In the genomic region with DNA sequence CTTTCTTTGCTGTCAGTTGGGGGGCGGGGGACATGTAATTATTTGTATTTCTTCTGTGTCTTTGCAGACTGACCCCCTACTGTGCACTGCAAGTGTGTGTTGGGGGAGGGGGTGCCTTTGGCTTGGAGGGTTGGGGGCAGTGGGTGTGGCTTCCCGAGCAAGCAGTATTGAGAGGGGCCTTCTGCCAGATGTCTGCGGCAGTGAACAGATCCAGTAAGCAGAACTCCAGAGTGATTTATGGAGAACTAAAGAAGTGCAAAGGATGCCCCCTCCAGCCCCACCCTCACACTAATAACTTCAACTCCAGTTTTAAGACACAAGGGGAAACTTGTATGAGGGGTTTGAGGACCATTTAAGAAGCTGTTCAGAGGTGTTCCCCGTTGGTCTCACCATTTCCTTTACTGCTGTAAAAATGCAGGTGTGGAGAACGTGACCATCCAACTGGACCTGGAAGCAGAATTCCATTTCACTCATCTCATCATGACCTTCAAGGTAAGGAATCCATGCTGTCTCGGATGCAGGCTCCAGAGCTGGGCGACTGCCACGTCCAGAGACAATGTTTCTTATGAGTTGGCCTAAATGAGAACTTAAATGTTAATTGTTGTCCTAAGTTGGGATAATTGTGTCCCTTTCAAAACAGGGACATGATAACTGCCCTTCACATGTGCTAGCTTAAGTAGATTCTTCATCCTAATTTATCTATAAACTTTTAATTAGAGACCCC, we compare ENCODE assay signal across 13 mouse cellular contexts. TPM values are rescaled to one million over a fixed set of nuclear protein-coding genes. Genes with fewer than 3 reads are reported as not detected.
A peak's percentile ranks its signal among the peaks of the same experiment; 100 is the strongest.
DNase-seq lines count a peak whose midpoint lies in the region; ATAC-seq and TF ChIP-seq lines count a peak whose summit lies in the region.
"Had no signal": no experiment of that assay in that cellular context is flagged by ENCODE, and none has a peak within 500 bp of the region (broad histone marks: within the 10 kb centered on the region; RNA-seq: fewer than 3 reads in every experiment).

No protein-coding gene starts in this region.

- H3K4me1 ChIP-seq in kidney, embryonic 15.5 days, result peaks cover 69% of the 10 kb centered on the region
- peaks cover 12% of the 10 kb centered on the region for H3K4me1 ChIP-seq in neural tube, embryonic 12.5 days
- peaks cover 7% of the 10 kb centered on the region; the same call in 1 of the 2 replicates for H3K4me1 ChIP-seq in neural tube, embryonic 15.5 days
- peaks cover 19% of the 10 kb centered on the region for H3K4me1 ChIP-seq in embryonic fibroblast, embryonic 13.5 days (ENCODE audit: control insufficient read depth, insufficient read depth, low read length)
- peaks cover 8% of the 10 kb centered on the region for H3K4me1 ChIP-seq in stomach, postnatal 0 days (replicated peaks; ENCODE audit: control insufficient read depth, insufficient read depth)

- no peak overlapping the region for H3K9ac ChIP-seq in kidney, embryonic 15.5 days
- no peak overlapping the region for H3K9ac ChIP-seq in neural tube, embryonic 12.5 days
- no peak overlapping the region for H3K9ac ChIP-seq in neural tube, embryonic 15.5 days (replicated peaks)
- no peak overlapping the region for H3K9ac ChIP-seq in stomach, postnatal 0 days (ENCODE audit: low read length)
- H3K9ac ChIP-seq: hindbrain, embryonic 13.5 days had no signal

- H3K9me3 ChIP-seq in kidney, embryonic 15.5 days (replicated peaks), result no peaks in the 10 kb centered on the region
- no peaks in the 10 kb centered on the region for H3K9me3 ChIP-seq in neural tube, embryonic 12.5 days
- H3K9me3 ChIP-seq in neural tube, embryonic 15.5 days (replicated peaks), result no peaks in the 10 kb centered on the region
- no peaks in the 10 kb centered on the region for H3K9me3 ChIP-seq in stomach, postnatal 0 days (ENCODE audit: control insufficient read depth, low read length)
- H3K9me3 ChIP-seq: hindbrain, embryonic 13.5 days had no signal

- 48% methylated on average over 8 of the region's 8 CpGs for WGBS in kidney, embryonic 15.5 days
- 57% methylated on average over 8 of the region's 8 CpGs for WGBS in neural tube, embryonic 12.5 days
- 72% methylated on average over 8 of the region's 8 CpGs for WGBS in neural tube, embryonic 15.5 days
- WGBS in stomach, postnatal 0 days, result 48% methylated on average over 8 of the region's 8 CpGs

- H3K36me3 ChIP-seq in kidney, embryonic 15.5 days, result peaks cover 83% of the 10 kb centered on the region
- no peaks in the 10 kb centered on the region for H3K36me3 ChIP-seq in neural tube, embryonic 12.5 days
- no peaks in the 10 kb centered on the region for H3K36me3 ChIP-seq in neural tube, embryonic 15.5 days
- H3K36me3 ChIP-seq in stomach, postnatal 0 days (ENCODE audit: control insufficient read depth, insufficient read depth, low read length), result peaks cover 17% of the 10 kb centered on the region
- H3K36me3 ChIP-seq: hindbrain, embryonic 13.5 days had no signal

- DNase-seq in kidney, adult 18-20 months, result no peak
- DNase-seq in stomach, postnatal 0 days (ENCODE audit: low spot score), result no peak
- no peak for DNase-seq in adrenal gland, adult 2 months
- DNase-seq in urinary bladder, postnatal 14 days (ENCODE audit: low spot score), result no peak
- DNase-seq: right cerebral cortex, adult 18-20 months; thymus, postnatal 36 days had no signal

- peak overlapping the region; percentile 86 for H3K27ac ChIP-seq in kidney, embryonic 15.5 days
- no peak overlapping the region for H3K27ac ChIP-seq in neural tube, embryonic 12.5 days
- H3K27ac ChIP-seq in neural tube, embryonic 15.5 days (replicated peaks), result no peak overlapping the region
- peak overlapping the region; percentile 69 for H3K27ac ChIP-seq in embryonic fibroblast, embryonic 13.5 days (ENCODE audit: insufficient read depth, low read length)
- peak overlapping the region; percentile 67 for H3K27ac ChIP-seq in stomach, postnatal 0 days (replicated peaks)

- TF ChIP-seq CTCF in embryonic fibroblast, embryonic 13.5 days (IDR thresholded peaks at IDR 0.05; ENCODE audit: borderline replicate concordance, insufficient read depth, low read length), result no peak
- no peak for TF ChIP-seq CTCF in stomach, postnatal 0 days (IDR thresholded peaks at IDR 0.05; ENCODE audit: low read depth)

- H3K27me3 ChIP-seq in kidney, embryonic 15.5 days, result no peaks in the 10 kb centered on the region
- H3K27me3 ChIP-seq in neural tube, embryonic 12.5 days (replicated peaks), result peaks cover 6% of the 10 kb centered on the region
- peaks cover 3% of the 10 kb centered on the region for H3K27me3 ChIP-seq in neural tube, embryonic 15.5 days (replicated peaks)
- H3K27me3 ChIP-seq in stomach, postnatal 0 days (ENCODE audit: control insufficient read depth, insufficient read depth, low read length), result no peaks in the 10 kb centered on the region

- ATAC-seq in kidney, embryonic 15.5 days (replicated peaks; ENCODE audit: low FRiP score), result peak; percentile 30
- ATAC-seq in neural tube, embryonic 12.5 days (ENCODE audit: low FRiP score, low read depth), result no peak
- no peak for ATAC-seq in neural tube, embryonic 15.5 days (ENCODE audit: low FRiP score)
- ATAC-seq in stomach, postnatal 0 days (ENCODE audit: low FRiP score, low TSS enrichment), result no peak

- TF ChIP-seq POLR2A in embryonic fibroblast, embryonic 13.5 days (IDR thresholded peaks at IDR 0.05; ENCODE audit: low read depth, low read length), result no peak

- no peak for TF ChIP-seq EP300 in stomach, postnatal 0 days (optimal IDR thresholded peaks at IDR 0.05)

- H3K4me3 ChIP-seq in kidney, embryonic 15.5 days (replicated peaks), result peak overlapping the region; percentile 16
- H3K4me3 ChIP-seq in neural tube, embryonic 12.5 days, result no peak overlapping the region
- H3K4me3 ChIP-seq in neural tube, embryonic 15.5 days (replicated peaks), result no peak overlapping the region
- H3K4me3 ChIP-seq in embryonic fibroblast, embryonic 13.5 days (ENCODE audit: insufficient read depth, low read length), result no peak overlapping the region
- no peak overlapping the region for H3K4me3 ChIP-seq in stomach, postnatal 0 days (ENCODE audit: low read depth, low read length)
- H3K4me3 ChIP-seq: hindbrain, embryonic 13.5 days had no signal

- H3K4me2 ChIP-seq in kidney, embryonic 15.5 days, result peak overlapping the region; percentile 53
- H3K4me2 ChIP-seq in neural tube, embryonic 12.5 days (replicated peaks), result peak overlapping the region; percentile 18; the same call in 1 of the 2 replicates
- H3K4me2 ChIP-seq in neural tube, embryonic 15.5 days, result no peak overlapping the region
- no peak overlapping the region for H3K4me2 ChIP-seq in stomach, postnatal 0 days (replicated peaks; ENCODE audit: low read depth)
- H3K4me2 ChIP-seq: hindbrain, embryonic 13.5 days had no signal

RNA-seq across cellular contexts. Expression of gene Lamb1, which starts 7.1 kb away (rescaled TPM):
- polyA plus RNA-seq in kidney, embryonic 15.5 days (2015; fragmentation: Nextera tagmentation; extraction: Ambion mirVana), result 134 and 144 TPM in 2 replicates
- polyA plus RNA-seq in neural tube, embryonic 12.5 days (2016; fragmentation: Nextera tagmentation; extraction: Ambion mirVana), result 34.1 and 39.4 TPM in 2 replicates
- polyA plus RNA-seq in neural tube, embryonic 15.5 days (2015; fragmentation: Nextera tagmentation; extraction: Ambion mirVana), result 17.4 and 29.1 TPM in 2 replicates
- 219 and 222 TPM in 2 replicates for polyA plus RNA-seq in embryonic fibroblast, embryonic 13.5 days (2011; ENCODE audit: insufficient read length, low read depth, missing spikeins)
- polyA plus RNA-seq in stomach, postnatal 0 days (2015; fragmentation: Nextera tagmentation; extraction: Ambion mirVana), result 30.6 and 31.7 TPM in 2 replicates
- total RNA-seq in adrenal gland, adult 2 months (2021), result 100 to 1,000 TPM; 129 to 147 TPM
- polyA plus RNA-seq in adrenal gland, adult 2 months (2012; rRNA removed), result 33.2 and 35.8 TPM in 2 replicates

RNA-seq across cellular contexts. Expression of gene Gm6993, which starts 31.6 kb away (rescaled TPM):
- not detected in 2 replicates for polyA plus RNA-seq in kidney, embryonic 15.5 days (2015; fragmentation: Nextera tagmentation; extraction: Ambion mirVana)
- not detected in 2 replicates for polyA plus RNA-seq in neural tube, embryonic 12.5 days (2016; fragmentation: Nextera tagmentation; extraction: Ambion mirVana)
- not detected in 2 replicates for polyA plus RNA-seq in neural tube, embryonic 15.5 days (2015; fragmentation: Nextera tagmentation; extraction: Ambion mirVana)
- not detected in 2 replicates for polyA plus RNA-seq in embryonic fibroblast, embryonic 13.5 days (2011; ENCODE audit: insufficient read length, low read depth, missing spikeins)
- polyA plus RNA-seq in stomach, postnatal 0 days (2015; fragmentation: Nextera tagmentation; extraction: Ambion mirVana), result not detected in 2 replicates
- total RNA-seq in adrenal gland, adult 2 months (2021), result not detected
- not detected in 2 replicates for polyA plus RNA-seq in adrenal gland, adult 2 months (2012; rRNA removed)
- total RNA-seq: left cerebral cortex, postnatal 36 days; megakaryocyte, adult 5-6 weeks had no signal
- polyA plus RNA-seq: hindbrain, embryonic 13.5 days had no signal

Comparison
In these comparisons a context has a peak if more than half of its experiments do, and no peak if none do; other contexts are left out.
1. H3K4me2 ChIP-seq: peak in kidney, embryonic 15.5 days (single experiment) and neural tube, embryonic 12.5 days (single experiment); none in neural tube, embryonic 15.5 days (single experiment) and stomach, postnatal 0 days (single experiment).
2. H3K27ac ChIP-seq: peak in kidney, embryonic 15.5 days (single experiment), embryonic fibroblast, embryonic 13.5 days (single experiment) and stomach, postnatal 0 days (single experiment); none in neural tube, embryonic 12.5 days (single experiment) and neural tube, embryonic 15.5 days (single experiment).